Mouse (Mus musculus) small intestine, adult 2 months (tissue): ENCODE data around the gene Mtcl1.

Experiments used
- CTCF ChIP-seq: fragments of 200-500 bp; IDR thresholded peaks from 2 replicates; pipeline ENCODE4 v1.5.1; 2012; ENCODE audit warnings: low read depth, mild to moderate bottlenecking, control low read depth, inconsistent platforms, low read length, moderate library complexity, mixed read lengths; ENCODE audit not compliant: insufficient replicate concordance, insufficient read length; ENCODE audit errors: extremely low read depth
- POLR2A ChIP-seq: fragments of 200-500 bp; IDR thresholded peaks from 2 replicates; pipeline ENCODE4 v1.6.1; 2012; ENCODE audit warnings: low read depth, mild to moderate bottlenecking, control low read depth, inconsistent platforms, low read length, moderate library complexity

DNA sequence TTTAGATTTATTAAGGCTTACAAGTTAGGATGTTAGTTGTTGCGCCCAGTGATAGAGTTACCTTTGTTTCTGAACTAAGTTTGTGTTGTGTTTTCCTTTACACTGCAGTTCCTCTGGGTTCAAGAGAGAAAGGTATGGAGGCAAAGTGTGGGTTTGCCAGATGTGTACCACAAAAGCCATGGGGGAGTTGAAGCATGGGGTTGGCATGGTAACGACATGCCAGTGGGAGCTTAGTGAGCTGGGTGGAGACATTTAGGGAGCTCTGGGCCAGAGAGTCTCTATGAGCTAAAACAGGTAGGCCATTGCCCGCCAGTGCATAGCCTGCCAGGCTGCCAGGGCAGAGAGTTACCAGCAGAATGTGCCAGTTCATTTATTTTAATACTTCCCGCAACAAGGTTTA, 132.0 kb downstream of the Mtcl1 start:
- TF ChIP-seq CTCF (no peak), POLR2A (no peak)
